Mouse (Mus musculus): ENCODE data around the gene Gm3336.

Gm3336 gene

DNA sequence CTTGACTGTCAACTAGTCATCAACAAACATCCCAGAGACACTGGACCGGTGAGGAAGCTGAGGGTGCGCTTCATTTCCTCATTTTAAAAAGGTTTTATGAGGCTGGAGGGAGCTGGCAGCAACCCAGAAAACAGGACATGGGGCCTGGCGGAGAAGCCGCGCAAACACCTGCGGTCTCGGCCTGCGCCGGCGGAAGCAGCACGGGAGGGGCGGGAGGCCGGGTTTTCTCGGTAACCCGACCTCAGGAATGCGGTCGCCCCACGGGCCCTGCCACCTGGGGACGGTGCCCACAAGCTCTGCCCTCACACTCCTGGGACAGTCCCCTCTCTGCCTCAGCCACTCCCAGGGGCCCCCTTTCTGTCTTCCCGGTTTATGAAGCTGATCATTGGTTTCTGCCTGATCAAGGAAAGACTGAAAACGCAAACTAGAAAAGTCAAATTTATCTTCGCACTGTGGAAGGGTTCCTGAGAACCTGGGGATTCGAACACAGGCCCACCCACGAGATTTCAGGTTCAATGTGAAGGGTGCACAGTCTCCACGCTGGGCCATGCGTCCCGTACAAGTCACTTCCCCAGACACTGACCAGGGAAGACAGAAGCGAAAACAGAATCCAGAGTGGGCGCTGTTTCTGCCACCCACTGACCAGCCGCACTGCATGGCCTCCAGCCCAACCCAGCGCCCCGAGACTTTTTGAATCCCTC is 22.9 kb upstream of the Gm3336 start:
- DNase-seq (ENCODE audit: low spot score): no peak

DNA sequence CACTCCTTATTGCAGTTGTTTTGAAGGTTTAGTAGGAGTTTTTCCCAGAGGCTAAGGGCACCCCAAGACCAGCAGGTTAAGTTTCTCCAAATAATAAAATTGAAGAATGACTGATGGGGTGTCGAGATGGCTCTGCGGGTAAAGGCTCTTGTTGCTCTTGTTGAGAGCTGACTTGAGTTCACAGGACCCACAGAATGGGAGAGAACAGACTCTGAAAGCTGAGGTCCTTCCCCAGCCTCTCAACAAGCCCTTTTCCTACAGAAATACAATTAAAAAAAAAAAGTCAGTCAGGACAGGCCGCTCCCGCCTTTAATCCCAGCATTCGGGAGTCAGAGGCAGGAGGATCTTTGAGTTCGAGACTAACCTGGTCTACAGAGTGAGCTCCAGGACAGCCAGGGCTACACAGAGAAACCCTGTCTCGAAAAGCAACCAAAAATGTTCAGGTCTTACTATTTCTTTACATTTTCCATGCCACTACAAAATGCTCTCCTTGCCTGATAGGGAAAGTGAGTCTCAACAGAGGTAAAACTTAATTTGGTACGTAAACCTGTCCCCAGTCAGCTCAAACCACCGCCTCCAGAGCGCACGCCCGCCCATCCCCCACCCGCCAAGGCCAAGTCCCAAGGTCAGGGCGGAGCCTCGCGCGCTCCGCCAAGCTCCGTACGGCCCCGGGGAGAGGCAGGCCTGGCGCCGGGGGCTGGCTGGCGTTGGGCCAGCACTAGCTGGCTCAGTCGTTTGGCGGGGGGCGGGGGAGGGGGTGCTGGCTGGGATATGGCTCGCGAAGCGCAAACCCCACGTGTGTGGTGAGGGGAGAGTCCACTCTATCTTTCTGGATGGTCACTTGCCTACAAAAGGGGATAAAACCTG is 22.1 kb upstream of the Gm3336 start:
- DNase-seq (ENCODE audit: low spot score): no peak

DNA sequence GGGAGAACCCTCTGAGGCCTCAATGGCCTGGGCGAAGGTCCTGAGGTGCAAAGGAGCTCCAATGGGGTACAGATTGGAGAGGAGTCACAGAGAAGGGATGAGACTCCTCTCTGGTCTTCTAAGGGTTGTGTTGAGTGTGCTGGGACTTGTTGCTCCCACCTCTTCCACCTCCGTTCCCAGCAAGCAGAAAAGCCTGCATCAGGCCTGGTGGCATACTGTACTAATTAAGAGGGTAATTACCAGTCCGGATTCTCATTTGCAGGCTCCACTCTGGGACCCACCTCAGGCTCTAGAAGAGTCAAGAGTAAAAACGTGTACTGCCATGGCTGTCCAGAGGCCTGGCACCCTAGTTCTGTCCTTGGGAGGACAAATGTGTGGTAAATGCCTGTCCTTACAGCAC is 21.4 kb upstream of the Gm3336 start:
- DNase-seq (ENCODE audit: low spot score): no peak

DNA sequence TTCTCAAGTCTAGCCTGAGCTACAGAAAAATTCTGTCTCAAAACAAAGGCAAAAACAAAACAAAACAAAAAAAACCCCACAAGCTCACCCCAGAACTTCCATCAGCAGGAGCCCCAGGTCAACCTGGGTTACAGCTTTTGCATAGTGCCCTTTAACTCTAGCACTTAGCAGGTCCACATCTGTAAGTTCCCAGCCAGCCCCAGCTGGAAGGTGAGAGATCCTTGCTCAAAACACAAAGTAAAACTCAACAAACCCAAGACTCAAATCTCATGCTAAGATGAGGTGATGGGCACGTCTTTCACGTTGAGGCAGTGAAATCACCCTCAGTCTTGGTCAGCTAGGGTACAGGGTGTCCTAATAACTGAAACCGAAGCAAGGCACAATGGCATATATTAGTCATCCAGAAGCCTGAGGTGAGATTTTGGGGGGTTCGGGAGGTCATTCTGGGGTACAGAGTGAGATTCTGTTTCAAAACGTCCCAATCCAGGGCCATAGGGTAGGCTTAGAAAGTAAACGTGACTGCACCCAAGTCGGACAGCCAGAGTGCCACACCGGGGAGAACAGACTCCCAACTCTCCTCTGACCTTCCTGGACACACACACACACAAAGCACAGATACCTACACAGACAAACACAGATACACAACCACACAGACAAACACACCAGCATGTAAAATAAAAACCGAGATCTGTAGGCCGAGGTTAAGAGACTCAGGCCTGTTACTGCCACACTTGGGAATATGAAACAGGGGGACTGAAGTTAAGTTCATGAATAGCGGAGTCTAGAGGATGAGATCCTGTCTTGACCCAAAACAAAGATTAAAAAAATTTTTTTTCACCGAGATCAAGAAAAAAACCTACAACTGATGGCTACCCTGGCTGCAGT is 20.7 kb upstream of the Gm3336 start:
- DNase-seq (ENCODE audit: low spot score): no peak

DNA sequence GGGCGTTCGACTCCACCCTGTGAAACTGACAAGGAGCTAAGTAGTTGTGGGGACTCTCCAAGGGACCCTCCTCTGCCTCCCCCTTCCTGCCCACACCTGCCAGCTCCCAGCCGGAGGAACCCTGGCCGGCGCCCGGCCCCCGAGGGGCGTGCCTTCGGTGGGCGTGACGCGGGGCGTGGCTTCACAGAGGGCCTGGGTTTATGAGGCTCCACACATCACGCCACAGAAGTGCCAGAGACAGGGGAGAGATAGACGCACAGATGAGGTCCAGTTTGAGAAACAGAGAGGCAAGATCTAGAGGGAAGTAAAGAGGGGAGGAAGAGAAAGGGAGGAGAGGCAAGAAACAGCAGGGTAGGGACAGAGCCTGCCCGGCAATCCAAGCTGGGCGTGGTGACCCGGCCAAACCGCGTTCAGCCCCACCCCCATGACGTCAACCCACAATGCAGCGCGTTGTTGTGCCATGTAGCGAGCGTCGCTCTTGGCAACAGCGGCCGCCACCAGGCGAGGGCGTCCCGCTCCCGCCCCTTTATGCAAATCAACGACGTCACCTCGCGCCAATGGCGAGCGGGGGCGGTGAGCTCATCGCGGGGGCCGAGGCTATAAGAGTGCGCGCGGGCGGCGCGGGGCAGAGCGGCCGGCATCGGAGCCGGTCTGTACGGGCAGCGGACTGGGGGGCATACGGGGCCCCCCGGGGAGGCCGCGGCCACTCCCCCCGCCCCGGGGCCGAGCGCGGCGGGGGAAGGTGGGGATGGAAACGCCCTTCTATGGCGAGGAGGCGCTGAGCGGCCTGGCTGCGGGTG is 19.8 kb upstream of the Gm3336 start, which contains the start of gene Jund:
Gene Jund, plus strand, starts transcription at position 640 of the 800 bp plus-strand sequence.
- peak; percentile 98 for DNase-seq (ENCODE audit: low spot score)

DNA sequence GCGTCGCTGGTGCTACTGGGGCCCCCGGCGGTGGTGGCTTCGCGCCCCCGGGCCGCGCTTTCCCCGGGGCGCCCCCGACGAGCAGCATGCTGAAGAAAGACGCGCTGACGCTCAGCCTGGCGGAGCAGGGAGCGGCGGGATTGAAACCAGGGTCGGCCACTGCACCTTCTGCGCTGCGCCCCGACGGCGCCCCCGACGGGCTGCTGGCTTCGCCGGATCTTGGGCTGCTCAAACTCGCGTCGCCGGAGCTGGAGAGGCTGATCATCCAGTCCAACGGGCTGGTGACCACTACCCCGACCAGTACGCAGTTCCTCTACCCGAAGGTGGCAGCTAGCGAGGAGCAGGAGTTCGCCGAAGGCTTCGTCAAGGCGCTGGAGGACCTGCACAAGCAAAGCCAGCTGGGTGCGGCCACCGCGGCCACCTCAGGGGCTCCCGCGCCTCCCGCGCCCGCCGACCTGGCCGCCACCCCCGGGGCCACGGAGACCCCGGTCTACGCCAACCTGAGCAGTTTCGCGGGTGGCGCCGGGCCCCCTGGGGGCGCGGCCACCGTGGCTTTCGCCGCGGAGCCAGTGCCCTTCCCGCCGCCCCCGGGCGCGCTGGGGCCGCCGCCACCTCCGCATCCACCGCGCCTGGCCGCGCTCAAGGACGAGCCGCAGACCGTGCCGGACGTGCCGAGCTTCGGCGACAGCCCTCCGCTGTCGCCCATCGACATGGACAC is 19.1 kb upstream of the Gm3336 start:
- no peak for DNase-seq (ENCODE audit: low spot score)

DNA sequence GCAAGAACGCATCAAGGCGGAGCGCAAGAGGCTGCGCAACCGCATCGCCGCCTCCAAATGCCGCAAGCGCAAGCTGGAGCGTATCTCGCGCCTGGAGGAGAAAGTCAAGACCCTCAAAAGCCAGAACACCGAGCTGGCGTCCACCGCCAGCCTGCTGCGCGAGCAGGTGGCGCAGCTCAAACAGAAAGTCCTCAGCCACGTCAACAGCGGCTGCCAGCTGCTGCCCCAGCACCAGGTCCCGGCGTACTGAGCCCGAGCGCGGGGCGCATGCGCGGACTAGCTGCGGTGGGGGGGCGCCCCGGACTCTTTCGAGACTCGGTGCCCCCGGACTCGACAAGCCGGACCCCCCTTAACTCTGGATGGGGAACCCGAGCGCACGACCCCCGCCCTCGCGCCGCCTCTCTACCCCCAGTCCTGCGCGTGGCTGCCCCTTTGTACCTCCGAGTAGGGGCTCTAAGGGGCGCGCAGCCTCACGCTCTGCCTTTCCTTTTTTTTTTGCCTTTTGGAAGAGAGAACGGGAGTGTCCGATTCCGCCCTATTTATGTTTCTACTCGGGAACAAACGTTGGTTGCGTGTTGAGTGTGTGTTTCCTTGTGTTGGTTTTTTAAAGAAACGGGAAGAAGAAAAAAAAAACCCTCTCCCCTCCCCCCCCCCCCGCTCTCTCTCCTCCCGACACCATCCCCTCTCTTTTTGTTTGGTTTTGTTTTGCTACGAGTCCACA is 18.3 kb upstream of the Gm3336 start:
- peak; percentile 80 for DNase-seq (ENCODE audit: low spot score)

DNA sequence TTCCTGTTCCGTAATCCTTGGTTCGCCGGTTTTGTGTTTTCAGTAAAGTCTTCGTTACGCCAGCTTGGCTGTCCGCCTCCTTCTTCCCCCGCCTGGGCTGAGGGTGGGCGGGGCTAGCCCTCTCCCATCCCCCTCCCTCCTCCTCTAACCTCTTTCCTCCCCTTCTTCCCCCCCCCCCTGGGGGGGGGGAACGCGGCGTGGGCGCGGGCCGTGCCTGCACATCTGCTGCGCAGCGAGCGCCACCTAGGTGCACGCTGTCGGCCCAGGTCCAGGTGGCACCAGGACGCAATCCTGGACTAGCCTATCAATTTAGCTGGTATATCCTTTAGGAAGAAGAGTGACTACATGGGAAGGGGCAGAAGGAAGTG is 17.8 kb upstream of the Gm3336 start:
- DNase-seq (ENCODE audit: low spot score): peak; percentile 84

DNA sequence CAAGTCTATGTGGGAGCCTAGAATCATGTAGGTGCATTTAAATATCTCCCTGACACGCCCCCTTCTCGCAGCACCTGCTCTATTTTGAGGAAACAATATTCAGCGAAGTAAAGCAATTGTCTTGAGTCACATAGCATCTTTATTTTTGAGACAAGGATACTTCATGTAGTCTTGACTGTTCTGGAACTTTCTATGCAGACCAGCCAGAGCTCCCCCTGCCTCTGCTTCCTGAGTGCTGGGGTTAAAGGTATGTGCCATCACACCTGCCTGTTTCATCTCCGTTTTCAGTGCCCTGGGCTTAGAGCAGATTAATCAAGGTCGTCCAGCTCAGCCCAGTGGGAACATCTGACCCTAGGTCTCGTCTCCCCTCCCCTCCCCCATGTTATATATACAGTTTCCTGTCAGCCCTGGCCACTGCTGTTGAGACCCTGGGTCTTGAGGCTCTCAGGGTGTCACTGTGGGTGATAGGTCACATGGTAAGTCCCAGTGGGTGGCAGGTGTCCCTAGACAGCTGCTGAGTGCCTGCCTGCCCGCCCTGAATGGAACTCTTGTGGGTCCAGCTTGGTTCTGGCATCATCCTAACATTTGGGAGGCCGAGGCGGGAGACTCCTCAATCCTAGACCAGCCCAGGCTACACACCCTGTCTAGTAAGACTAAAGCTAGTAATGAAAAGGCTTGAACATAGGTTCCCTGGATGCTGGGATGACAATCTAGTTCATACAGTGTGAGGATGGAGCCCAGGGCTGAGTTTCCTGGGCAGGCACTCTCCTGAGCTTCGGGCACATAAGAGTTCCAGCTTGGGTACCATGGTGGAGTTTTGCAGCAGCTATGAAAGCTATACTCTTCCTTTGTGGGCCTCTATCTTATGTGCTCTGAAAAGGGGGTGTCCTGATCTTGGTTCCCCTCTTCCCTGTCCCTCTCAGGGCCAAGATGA is 17.0 kb upstream of the Gm3336 start:
- DNase-seq (ENCODE audit: low spot score): no peak

DNA sequence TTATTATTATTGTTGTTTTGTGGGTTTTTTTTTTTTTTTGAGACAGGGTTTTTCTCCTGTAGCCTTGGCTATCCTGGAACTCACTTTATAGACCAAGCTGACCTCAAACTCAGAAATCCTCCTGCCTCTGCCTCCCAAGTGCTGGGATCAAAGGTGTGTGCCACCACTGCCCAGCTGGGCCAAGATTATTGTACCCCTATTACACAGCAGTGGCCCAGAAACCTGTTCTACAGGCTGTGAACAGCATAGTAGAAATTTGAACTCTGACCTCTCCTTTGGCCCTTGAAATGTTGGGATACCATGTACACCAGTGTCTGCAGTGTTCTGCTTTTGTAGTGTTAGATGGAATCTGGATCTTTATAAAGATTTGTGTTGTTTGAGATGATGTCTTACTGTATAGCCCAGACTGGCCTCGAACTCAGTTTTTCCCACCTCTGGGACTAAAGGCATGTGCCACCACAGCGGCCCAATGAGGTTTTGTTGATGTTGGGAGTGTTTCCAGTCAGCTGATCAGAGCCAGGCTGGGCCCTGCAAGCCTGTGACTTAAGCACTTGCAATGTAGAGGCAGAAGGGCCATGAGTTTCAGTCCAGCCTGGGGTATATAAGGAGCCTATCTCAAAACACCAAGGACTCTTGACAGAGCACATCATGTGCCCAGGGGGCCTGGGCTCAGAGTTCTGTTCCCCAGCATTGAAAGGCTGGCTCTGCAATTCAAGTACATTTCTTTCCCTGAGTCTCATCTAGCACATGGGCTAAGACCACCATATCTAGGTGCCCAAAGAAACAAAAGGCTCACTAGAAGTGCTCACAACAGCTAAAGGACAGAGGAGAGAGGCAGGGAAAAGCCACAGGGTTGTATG is 16.1 kb upstream of the Gm3336 start:
- no peak for DNase-seq (ENCODE audit: low spot score)

DNA sequence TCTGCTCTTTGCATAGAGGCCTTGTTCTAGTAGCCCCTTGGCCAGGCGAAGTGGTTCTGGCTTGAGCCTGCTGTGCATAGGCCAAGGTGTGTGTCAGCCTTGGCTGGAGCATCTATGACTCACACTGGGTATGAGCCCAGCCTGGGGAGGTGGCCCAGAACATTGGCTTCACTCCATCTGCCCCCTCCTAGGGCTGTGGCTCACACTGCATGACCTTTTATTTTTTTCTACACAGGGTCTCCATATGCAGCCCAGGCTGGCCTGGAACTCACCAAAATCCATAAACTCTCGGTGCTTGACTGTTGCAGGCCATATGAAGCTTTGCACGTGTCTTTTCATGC is 15.5 kb upstream of the Gm3336 start:
- DNase-seq (ENCODE audit: low spot score): peak; percentile 53

DNA sequence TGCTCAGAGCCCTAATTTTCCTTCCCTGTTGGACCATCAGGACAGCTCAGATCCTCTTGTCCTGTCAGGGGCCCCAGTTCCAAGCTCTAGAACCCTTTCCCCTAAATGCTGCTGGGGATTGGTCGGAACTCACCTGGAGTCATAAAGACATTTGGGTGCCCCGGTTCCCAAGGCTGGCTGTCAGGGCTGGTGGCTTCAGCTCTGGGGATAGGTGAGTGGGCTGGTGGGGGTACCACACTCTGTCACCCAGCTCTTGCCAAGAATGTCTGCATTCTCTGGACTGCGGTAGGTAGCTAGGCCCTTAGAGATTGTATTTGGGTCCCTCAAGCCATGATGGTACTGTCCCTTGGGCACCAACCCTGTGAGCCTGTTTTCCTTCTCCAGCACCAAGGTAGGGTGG is 15.1 kb upstream of the Gm3336 start, which contains the start of gene Iqcn:
Gene Iqcn, plus strand, starts transcription at position 171 of the 400 bp plus-strand sequence.
- DNase-seq (ENCODE audit: low spot score): no peak

DNA sequence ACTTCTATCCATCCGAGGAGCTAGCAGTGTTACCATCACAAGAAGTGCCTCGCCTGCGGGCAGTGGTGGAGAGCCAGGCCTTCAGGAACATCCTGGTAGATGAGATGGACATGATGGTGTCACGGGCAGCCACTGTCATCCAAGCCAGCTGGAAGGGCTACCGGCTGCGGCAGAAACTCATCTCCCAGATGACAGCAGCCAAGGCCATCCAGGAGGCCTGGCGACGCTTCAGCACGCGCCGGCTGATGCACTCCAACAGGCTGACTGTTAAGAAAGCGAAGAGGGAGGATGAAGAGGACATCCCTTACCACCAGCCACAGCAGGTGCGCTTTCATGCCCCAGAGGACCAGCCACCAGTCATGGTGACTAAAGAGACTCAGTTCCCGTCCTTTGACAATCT is 10.1 kb upstream of the Gm3336 start:
- no peak for DNase-seq (ENCODE audit: low spot score)

DNA sequence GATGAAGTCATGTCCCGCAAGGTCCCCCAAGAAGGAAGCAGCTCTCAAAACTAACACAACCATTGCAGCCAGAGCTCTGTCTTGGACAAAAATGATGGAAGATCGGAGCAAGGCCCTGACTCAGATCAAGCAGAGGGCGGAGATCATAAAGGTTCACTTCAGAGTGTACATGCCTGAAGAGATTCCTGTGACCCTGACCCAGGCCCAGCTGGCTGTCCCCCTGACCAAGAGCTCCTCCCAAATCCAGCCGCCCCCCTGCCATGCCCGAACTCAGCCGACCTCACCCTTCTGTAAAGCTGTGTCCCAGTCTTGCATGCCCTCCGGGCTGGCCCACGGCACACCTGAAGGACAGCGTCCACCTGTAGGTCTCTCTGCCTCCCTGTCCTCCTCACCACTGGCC is 8.5 kb upstream of the Gm3336 start:
- DNase-seq (ENCODE audit: low spot score): no peak

DNA sequence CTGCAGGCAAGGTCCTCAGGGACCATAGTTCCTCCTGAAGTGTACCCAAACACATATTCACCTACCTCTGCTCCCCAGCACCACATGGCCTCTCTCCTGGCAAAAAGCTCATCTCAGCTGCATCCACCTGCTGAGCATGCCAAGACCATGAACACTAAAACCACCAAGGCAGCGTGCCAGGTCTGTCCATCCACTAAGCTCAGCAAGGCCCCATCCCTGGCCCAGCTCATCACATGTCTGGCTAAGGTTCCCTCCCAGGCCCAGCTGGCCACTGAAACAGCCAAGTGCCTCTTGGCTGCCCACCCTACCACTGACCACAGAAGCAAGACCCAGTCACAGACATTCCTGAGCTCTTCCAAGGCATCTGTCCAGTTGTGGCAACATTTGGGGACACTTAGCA is 8.0 kb upstream of the Gm3336 start:
- no peak for DNase-seq (ENCODE audit: low spot score)

DNA sequence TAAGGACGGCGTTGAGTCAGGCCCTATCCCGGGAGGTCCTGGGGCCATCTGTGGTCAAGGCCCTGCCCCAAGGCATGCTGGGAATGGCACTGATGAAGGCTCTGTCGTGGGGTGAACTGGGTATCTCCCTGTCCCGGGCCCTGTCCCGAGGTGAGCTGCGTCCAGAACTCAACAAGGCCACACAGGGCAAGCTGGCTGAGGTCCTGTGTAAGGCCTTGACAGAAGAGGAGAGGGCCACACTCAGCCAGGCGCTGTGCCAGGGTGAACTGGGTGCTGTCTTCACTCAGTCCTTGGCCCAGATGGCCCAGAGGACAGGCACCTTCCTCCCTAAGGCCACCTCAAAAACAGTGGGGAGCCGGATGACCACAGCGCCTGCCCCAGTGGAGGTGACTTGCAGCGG is 7.3 kb upstream of the Gm3336 start:
- DNase-seq (ENCODE audit: low spot score): no peak

DNA sequence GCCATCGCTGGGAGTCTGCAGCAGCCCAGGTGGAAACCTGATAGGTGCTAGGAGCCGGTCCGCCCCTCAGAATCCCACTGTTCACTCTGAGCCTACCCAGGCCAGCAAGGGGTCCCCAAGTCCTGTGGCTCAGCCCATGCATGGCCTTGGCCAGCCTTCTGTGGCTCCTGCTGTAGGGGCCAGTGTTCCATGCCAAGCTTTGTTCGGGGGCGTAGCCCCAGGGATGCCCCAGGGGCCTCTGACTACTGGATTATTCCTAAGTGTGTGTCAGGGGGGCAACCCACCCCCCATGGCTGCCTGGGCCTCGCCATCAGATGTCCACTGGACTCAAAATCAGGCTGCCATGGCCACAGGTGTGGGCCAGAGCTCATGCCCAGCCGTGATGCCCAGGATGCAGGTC is 4.4 kb upstream of the Gm3336 start:
- no peak for DNase-seq (ENCODE audit: low spot score)

DNA sequence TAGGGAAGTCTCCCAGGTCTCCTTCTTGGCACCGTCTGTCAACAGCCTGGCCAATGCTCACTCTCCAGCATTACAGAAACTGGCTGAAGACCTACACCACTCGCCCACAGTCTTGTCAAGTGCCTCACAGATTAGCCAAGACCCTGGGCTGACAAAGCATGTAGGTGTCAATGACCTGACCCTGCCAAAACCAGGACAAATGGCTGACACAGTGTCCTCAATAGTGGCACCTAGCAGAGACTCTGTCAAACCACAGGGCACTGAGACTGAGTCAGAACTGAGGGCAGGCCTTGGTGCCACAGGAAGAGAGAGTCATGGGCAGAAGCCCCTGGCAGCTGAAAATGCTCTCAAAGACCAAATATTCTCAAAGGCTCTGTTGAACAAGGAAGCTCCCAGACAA is 3.3 kb upstream of the Gm3336 start:
- DNase-seq (ENCODE audit: low spot score): no peak
